Mouse (Mus musculus): Measurements from ENCODE around the gene Gale.

DNA sequence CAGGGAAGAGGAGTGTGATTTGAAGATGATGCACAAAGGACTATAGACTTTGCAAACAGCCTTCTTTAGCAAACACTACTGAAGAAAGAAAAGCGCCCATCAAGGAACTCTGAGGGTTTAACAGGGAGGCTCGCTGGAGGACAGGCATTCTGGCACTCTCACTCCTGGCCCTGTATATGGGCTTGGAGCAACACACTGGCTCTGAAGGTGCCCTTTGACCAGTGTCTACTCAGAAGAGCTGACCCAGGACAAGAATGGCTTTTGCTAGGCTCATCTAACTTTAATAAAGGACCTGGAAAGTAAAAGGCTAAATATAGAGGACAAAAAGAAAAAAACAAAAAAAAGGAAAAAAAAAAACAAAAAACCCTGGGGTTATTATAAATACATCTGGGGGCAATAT, 41.4 kb downstream of the Gale start:
- no peak for TF ChIP-seq CTCF (IDR thresholded peaks at IDR 0.05; ENCODE audit: borderline replicate concordance, insufficient read depth, low read length)
- no peak for TF ChIP-seq POLR2A (IDR thresholded peaks at IDR 0.05; ENCODE audit: low read depth, low read length)

Data from embryonic fibroblast, embryonic 13.5 days (primary cell).